Mouse (Mus musculus) adrenal gland, postnatal 4 days (tissue): ENCODE data around the gene Crnn. TPM values are rescaled to one million over a fixed set of nuclear protein-coding genes. Genes with fewer than 3 reads are reported as not detected.

Experiments used
- DNase-seq, 2 experiments: peaks; one replicate each; pipeline ENCODE4 v3.0.0; 2021 to 2022; ENCODE audit warnings: low spot score in 2 of 2, mixed read lengths in 2 of 2
- long read RNA-seq, 2 experiments: library from polyadenylated mRNA; stranded (forward); transcript quantifications; one replicate each; pipeline ENCODE4 v2.0.0; 2021
- total RNA-seq, 2 experiments: library from RNA; stranded (reverse); gene quantifications; 2 replicates each; pipeline ENCODE4 v1.2.3; 2021

Crnn gene
- not detected for total RNA-seq
- long read RNA-seq, experiment 1, result 0 reads
- long read RNA-seq, experiment 2, result 0 reads

- no peak for DNase-seq
These were observed at the start of gene Crnn for GRCm38 (mm10) chr3:93144510-93145051. Gene Crnn, plus strand, starts transcription at chr3:93144787.

- DNase-seq, result no peak
These were observed 48.1 kb upstream of the Crnn start for GRCm38 (mm10) chr3:93096447-93096846.

DNA sequence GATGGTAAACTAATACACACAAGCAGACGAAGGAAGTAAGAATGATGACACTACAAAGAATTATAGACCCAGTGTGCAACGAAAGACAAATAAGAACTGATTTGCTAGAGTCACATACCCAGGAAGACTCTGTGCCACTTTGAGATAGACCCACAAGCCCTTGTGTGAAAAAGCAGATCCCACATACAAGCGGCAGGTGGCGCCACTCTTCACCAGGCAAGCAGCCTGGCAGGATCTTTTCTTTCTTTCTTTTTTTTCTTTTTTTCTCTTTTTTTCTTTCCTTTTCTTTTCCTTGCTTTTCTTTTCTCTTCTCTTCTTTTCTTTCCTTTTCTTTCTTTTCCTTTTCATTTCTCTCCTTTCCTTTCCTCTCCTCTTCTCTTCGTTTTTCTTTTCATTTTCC is 32.9 kb upstream of the Crnn start:
- no peak for DNase-seq

GRCm38 (mm10) chr3:93114481-93114880 is 30.1 kb upstream of the Crnn start:
- DNase-seq, result no peak

- no peak for DNase-seq
These were observed 25.5 kb upstream of the Crnn start for GRCm38 (mm10) chr3:93119101-93119500.

GRCm38 (mm10) chr3:93128052-93128451 is 16.5 kb upstream of the Crnn start:
- DNase-seq, result no peak

DNA sequence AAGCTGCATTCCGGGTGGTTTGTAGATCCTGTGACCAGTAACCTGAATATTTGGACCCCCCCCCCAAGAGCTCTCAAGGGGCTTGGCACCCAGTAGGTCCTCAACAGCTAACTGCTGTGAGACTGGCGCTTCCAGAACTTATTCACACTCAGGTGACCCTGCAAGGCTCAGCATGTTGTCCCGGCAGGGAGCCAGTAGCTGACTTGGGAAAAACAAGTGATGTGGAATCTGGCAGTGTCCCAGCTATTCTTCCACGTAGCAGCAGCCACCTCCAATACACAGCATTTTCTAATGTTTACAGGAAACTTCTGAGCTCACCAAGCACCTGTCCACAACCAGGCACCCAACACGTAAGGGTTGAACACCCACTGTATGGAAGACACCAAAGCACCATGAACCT is 15.5 kb upstream of the Crnn start:
- DNase-seq, result no peak

DNA sequence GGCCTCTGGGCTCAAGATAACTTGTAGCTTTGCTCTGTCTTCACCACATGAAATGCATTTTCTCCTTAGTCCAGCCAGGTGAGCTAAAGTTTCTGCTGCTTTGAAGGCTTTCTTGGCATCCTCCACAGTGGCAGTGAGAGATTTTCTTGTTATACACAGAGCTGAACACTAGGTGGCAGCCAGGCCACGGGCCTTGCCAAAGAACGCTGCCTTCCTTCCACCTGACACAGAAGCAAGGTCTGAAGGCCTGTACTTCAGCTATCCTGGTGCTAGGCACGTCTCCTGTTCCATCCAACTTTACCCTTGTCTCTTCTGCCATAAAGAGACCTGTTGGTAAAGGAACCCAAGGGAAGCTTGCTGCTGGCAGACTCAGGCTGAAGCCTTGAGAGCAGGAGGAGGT is 14.1 kb upstream of the Crnn start:
- no peak for DNase-seq

GRCm38 (mm10) chr3:93162502-93162901 is 17.9 kb downstream of the Crnn start:
- no peak for DNase-seq

DNA sequence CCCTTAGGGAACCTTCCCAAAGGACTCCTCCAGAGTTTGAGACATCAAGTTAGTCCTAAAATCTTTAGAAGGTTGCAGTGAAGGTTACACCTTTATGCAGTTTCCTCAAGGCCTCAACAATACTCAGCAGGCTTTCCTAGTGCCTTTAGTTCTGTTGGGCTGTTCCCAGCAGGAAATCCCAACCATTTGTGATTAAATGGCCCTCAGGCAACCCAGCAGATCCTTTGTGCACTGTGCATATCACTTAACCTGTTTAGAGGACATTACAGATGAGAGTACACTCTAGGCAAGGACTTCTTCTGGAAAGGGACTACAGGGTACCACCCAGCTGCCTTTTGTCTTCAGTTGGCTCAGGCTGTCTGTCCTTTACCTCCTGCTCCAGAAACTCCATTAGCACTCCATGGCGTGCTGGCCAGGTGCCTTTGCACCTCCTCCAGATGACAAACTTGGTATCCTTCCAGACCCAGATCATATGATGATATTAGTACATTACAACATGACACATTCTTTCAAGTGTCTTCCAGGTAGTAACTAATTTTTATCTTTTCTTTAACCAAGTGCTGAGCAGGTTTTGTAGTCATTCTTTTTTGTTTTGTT is 18.5 kb downstream of the Crnn start:
- DNase-seq, result no peak

GRCm38 (mm10) chr3:93180856-93181255 is 36.3 kb downstream of the Crnn start:
- no peak for DNase-seq

DNA sequence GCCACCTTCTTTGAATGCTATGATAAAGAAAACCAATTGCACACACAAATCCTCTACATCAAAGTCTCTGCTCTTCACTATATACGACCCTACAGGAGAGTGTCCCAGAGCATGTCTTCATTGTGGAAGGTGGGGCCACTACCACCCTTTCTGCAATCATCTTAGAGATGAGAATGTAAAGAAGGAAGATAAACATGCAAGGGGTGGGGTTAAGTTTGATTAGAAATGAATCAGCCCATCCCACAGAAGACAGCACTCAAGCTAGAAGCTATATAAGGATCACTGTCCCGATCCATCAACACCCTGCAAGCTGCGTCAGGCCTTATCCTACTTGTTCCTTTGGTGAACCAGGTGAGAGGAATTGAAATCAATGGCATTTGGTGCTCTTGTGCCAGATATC is 52.4 kb downstream of the Crnn start, which contains the start of gene Flg2:
TSS of gene Flg2 (plus strand) at position 301 of the 400 bp plus-strand sequence.
- DNase-seq, result no peak

Other genes with a start within 250 kb of the Crnn start
- gene Lce3a, start 218.6 kb upstream of the Crnn start, total RNA-seq, result not detected
- gene Lce3b, start 211.8 kb upstream of the Crnn start, total RNA-seq, result not detected
- not detected for gene Lce3c, start 200.3 kb upstream of the Crnn start, total RNA-seq
- not detected for gene Lce3d, start 187.4 kb upstream of the Crnn start, total RNA-seq
- gene Lce3e, start 177.7 kb upstream of the Crnn start, total RNA-seq, result not detected
- not detected for gene Lce3f, start 152.6 kb upstream of the Crnn start, total RNA-seq
- not detected for gene Crct1, start 129.1 kb upstream of the Crnn start, total RNA-seq
- gene Lce1m, start 125.7 kb upstream of the Crnn start, total RNA-seq, result not detected
- not detected for gene Gm4858, start 76.0 kb upstream of the Crnn start, total RNA-seq
- not detected for gene Flg2, start 52.5 kb downstream of the Crnn start, total RNA-seq
- gene Flg, start 128.7 kb downstream of the Crnn start, total RNA-seq, result not detected
- not detected for gene Hrnr, start 175.0 kb downstream of the Crnn start, total RNA-seq
- not detected for gene Rptn, start 248.9 kb downstream of the Crnn start, total RNA-seq